Mouse (Mus musculus): ENCODE measurements around the gene Cltc. TPM values are rescaled to one million over a fixed set of nuclear protein-coding genes. Genes with fewer than 3 reads are reported as not detected.

Cltc gene
- polyA plus RNA-seq, 1 experiment from 2014 or later, result 118 TPM

Other genes starting within 250 kb of the Cltc start
- 59.0 and 61.1 TPM in 2 replicates for gene Rps6kb1, start 212.8 kb downstream of the Cltc start, polyA plus RNA-seq (2015; fragmentation: Nextera tagmentation; extraction: Ambion mirVana)
- 14.8 and 16.1 TPM in 2 replicates for gene Tubd1, start 212.6 kb downstream of the Cltc start, polyA plus RNA-seq (2015; fragmentation: Nextera tagmentation; extraction: Ambion mirVana)
- 99.3 and 107 TPM in 2 replicates for gene Vmp1, start 73.7 kb downstream of the Cltc start, polyA plus RNA-seq (2015; fragmentation: Nextera tagmentation; extraction: Ambion mirVana)
- 32.0 and 32.5 TPM in 2 replicates for gene Ptrh2, start 73.6 kb downstream of the Cltc start, polyA plus RNA-seq (2015; fragmentation: Nextera tagmentation; extraction: Ambion mirVana)
- gene Dhx40, start 50.2 kb upstream of the Cltc start, polyA plus RNA-seq (2015; fragmentation: Nextera tagmentation; extraction: Ambion mirVana), result 27.1 and 27.3 TPM in 2 replicates
- 9.0 and 9.4 TPM in 2 replicates for gene Ypel2, start 236.1 kb upstream of the Cltc start, polyA plus RNA-seq (2015; fragmentation: Nextera tagmentation; extraction: Ambion mirVana)

All from lung, embryonic 15.5 days (tissue).